Comparison of ENCODE assay signal across 16 mouse cellular contexts in genomic region chr17:26995562-26995961, GRCm38 (mm10). TPM values are rescaled to one million over a fixed set of nuclear protein-coding genes. Genes with fewer than 3 reads are reported as not detected.
DNase-seq lines count a peak whose midpoint lies in the region; ATAC-seq and TF ChIP-seq lines count a peak whose summit lies in the region.
"Had no signal": no experiment of that assay in that cellular context is flagged by ENCODE, and none has a peak within 500 bp of the region (broad histone marks: within the 10 kb centered on the region; RNA-seq: fewer than 3 reads in every experiment).

No protein-coding gene starts in this region.

- H3K9ac ChIP-seq in intestine, embryonic 15.5 days = no peak overlapping the region
- no peak overlapping the region for H3K9ac ChIP-seq in intestine, postnatal 0 days (ENCODE audit: low read depth, low read length)
- H3K9ac ChIP-seq in midbrain, embryonic 12.5 days (replicated peaks) = 0 out of 2 replicates have a peak overlapping the region, but pooled peaks have one; percentile 12
- no peak overlapping the region for H3K9ac ChIP-seq in midbrain, embryonic 11.5 days (ENCODE audit: low read length)
- H3K9ac ChIP-seq in embryonic facial prominence, embryonic 15.5 days = no peak overlapping the region
- H3K9ac ChIP-seq: forebrain, embryonic 15.5 days; liver, embryonic 14.5 days; midbrain, embryonic 15.5 days had no signal

- 70% methylated on average over 8 of the region's 8 CpGs for WGBS in intestine, embryonic 15.5 days
- 64% methylated on average over 8 of the region's 8 CpGs for WGBS in intestine, postnatal 0 days
- 76% methylated on average over 8 of the region's 8 CpGs for WGBS in midbrain, embryonic 12.5 days
- WGBS in midbrain, embryonic 11.5 days = 73% methylated on average over 8 of the region's 8 CpGs
- WGBS in embryonic facial prominence, embryonic 15.5 days = 69% methylated on average over 8 of the region's 8 CpGs

- peak; percentile 48; the same call in 1 of the 2 replicates for ATAC-seq in intestine, embryonic 15.5 days
- no peak for ATAC-seq in intestine, postnatal 0 days
- no peak for ATAC-seq in midbrain, embryonic 12.5 days (ENCODE audit: low FRiP score, low read depth)
- no peak for ATAC-seq in midbrain, embryonic 11.5 days (ENCODE audit: low FRiP score)
- ATAC-seq in embryonic facial prominence, embryonic 15.5 days (ENCODE audit: insufficient number of reproducible peaks, low FRiP score, low TSS enrichment, low read depth) = peak; percentile 49; the same call in 1 of the 2 replicates
- ATAC-seq: forebrain, embryonic 15.5 days; hindbrain, postnatal 0 days; midbrain, embryonic 15.5 days had no signal

- no peak overlapping the region for H3K27ac ChIP-seq in intestine, embryonic 15.5 days
- H3K27ac ChIP-seq in intestine, postnatal 0 days (ENCODE audit: low read depth, low read length) = no peak overlapping the region
- no peak overlapping the region for H3K27ac ChIP-seq in midbrain, embryonic 12.5 days (replicated peaks)
- H3K27ac ChIP-seq in midbrain, embryonic 11.5 days (ENCODE audit: low read depth, low read length) = no peak overlapping the region
- H3K27ac ChIP-seq in embryonic facial prominence, embryonic 15.5 days (replicated peaks) = no peak overlapping the region
- H3K27ac ChIP-seq: forebrain, embryonic 15.5 days; hindbrain, postnatal 0 days; liver, embryonic 14.5 days; midbrain, embryonic 15.5 days had no signal

- H3K4me3 ChIP-seq in intestine, embryonic 15.5 days (replicated peaks) = no peak overlapping the region
- H3K4me3 ChIP-seq in intestine, postnatal 0 days (ENCODE audit: low read depth, low read length) = no peak overlapping the region
- no peak overlapping the region for H3K4me3 ChIP-seq in midbrain, embryonic 12.5 days
- H3K4me3 ChIP-seq in midbrain, embryonic 11.5 days (ENCODE audit: low read depth, low read length) = no peak overlapping the region
- H3K4me3 ChIP-seq in embryonic facial prominence, embryonic 15.5 days (replicated peaks) = no peak overlapping the region
- H3K4me3 ChIP-seq: forebrain, embryonic 15.5 days; midbrain, embryonic 15.5 days had no signal

- H3K36me3 ChIP-seq in intestine, embryonic 15.5 days = no peaks in the 10 kb centered on the region
- H3K36me3 ChIP-seq in intestine, postnatal 0 days (ENCODE audit: control insufficient read depth, insufficient read depth) = no peaks in the 10 kb centered on the region
- no peaks in the 10 kb centered on the region for H3K36me3 ChIP-seq in midbrain, embryonic 12.5 days
- no peaks in the 10 kb centered on the region for H3K36me3 ChIP-seq in midbrain, embryonic 11.5 days (ENCODE audit: control insufficient read depth, insufficient read depth, low read length)
- H3K36me3 ChIP-seq in embryonic facial prominence, embryonic 15.5 days = no peaks in the 10 kb centered on the region
- H3K36me3 ChIP-seq: forebrain, embryonic 15.5 days; midbrain, embryonic 15.5 days had no signal

- H3K27me3 ChIP-seq in intestine, embryonic 15.5 days (replicated peaks) = no peaks in the 10 kb centered on the region
- H3K27me3 ChIP-seq in intestine, postnatal 0 days (replicated peaks; ENCODE audit: control insufficient read depth, insufficient read depth, low read length) = no peaks in the 10 kb centered on the region
- H3K27me3 ChIP-seq in midbrain, embryonic 12.5 days = no peaks in the 10 kb centered on the region
- H3K27me3 ChIP-seq in midbrain, embryonic 11.5 days (ENCODE audit: control insufficient read depth, insufficient read depth, low read length) = no peaks in the 10 kb centered on the region
- H3K27me3 ChIP-seq in embryonic facial prominence, embryonic 15.5 days = no peaks in the 10 kb centered on the region
- H3K27me3 ChIP-seq: forebrain, embryonic 15.5 days; midbrain, embryonic 15.5 days had no signal

- H3K4me1 ChIP-seq in intestine, embryonic 15.5 days (replicated peaks) = 0 out of 2 replicates have a peak, but pooled peaks cover 3% of the 10 kb centered on the region
- H3K4me1 ChIP-seq in intestine, postnatal 0 days (replicated peaks; ENCODE audit: control insufficient read depth, insufficient read depth, low read length) = no peaks in the 10 kb centered on the region; the same call in 1 of the 2 replicates
- H3K4me1 ChIP-seq in midbrain, embryonic 12.5 days = no peaks in the 10 kb centered on the region
- H3K4me1 ChIP-seq in midbrain, embryonic 11.5 days (ENCODE audit: control insufficient read depth, insufficient read depth, low read length) = no peaks in the 10 kb centered on the region
- peaks cover 6% of the 10 kb centered on the region; the same call in 1 of the 2 replicates for H3K4me1 ChIP-seq in embryonic facial prominence, embryonic 15.5 days
- H3K4me1 ChIP-seq: forebrain, embryonic 15.5 days; midbrain, embryonic 15.5 days had no signal

- H3K9me3 ChIP-seq in intestine, embryonic 15.5 days = no peaks in the 10 kb centered on the region
- no peaks in the 10 kb centered on the region for H3K9me3 ChIP-seq in intestine, postnatal 0 days (ENCODE audit: control insufficient read depth)
- no peaks in the 10 kb centered on the region for H3K9me3 ChIP-seq in midbrain, embryonic 12.5 days
- no peaks in the 10 kb centered on the region for H3K9me3 ChIP-seq in midbrain, embryonic 11.5 days (ENCODE audit: control insufficient read depth, low read length)
- H3K9me3 ChIP-seq in embryonic facial prominence, embryonic 15.5 days (replicated peaks) = no peaks in the 10 kb centered on the region
- H3K9me3 ChIP-seq: forebrain, embryonic 15.5 days; midbrain, embryonic 15.5 days had no signal

- H3K4me2 ChIP-seq in intestine, embryonic 15.5 days (replicated peaks) = no peak overlapping the region
- H3K4me2 ChIP-seq in intestine, postnatal 0 days (replicated peaks; ENCODE audit: low read depth) = no peak overlapping the region
- no peak overlapping the region for H3K4me2 ChIP-seq in midbrain, embryonic 12.5 days (replicated peaks)
- no peak overlapping the region for H3K4me2 ChIP-seq in midbrain, embryonic 11.5 days
- H3K4me2 ChIP-seq in embryonic facial prominence, embryonic 15.5 days (replicated peaks) = no peak overlapping the region
- H3K4me2 ChIP-seq: forebrain, embryonic 15.5 days; midbrain, embryonic 15.5 days had no signal

- DNase-seq in midbrain, embryonic 11.5 days (ENCODE audit: low spot score, missing footprints) = no peak
- DNase-seq in right cerebral cortex, adult 18-20 months = no peak
- DNase-seq in embryo, embryonic 9.5 days (ENCODE audit: extremely low spot score) = no peak
- DNase-seq: adrenal gland, postnatal 14 days; cerebellum, postnatal 36 days; gastrocnemius, postnatal 25 days; kidney, postnatal 10 days; thymus, postnatal 36 days had no signal

- no peak for TF ChIP-seq CTCF in intestine, postnatal 0 days (IDR thresholded peaks at IDR 0.05; ENCODE audit: low read depth)

RNA-seq across cellular contexts. Expression of gene Zbtb9, which starts 22.6 kb away (rescaled TPM):
- polyA plus RNA-seq in intestine, embryonic 15.5 days (2015; fragmentation: Nextera tagmentation; extraction: Ambion mirVana) = 14.0 and 14.2 TPM in 2 replicates
- polyA plus RNA-seq in intestine, postnatal 0 days (2015; fragmentation: Nextera tagmentation; extraction: Ambion mirVana) = 6.5 and 6.7 TPM in 2 replicates
- 18.5 and 19.9 TPM in 2 replicates for polyA plus RNA-seq in midbrain, embryonic 12.5 days (2016; fragmentation: Nextera tagmentation; extraction: Ambion mirVana)
- polyA plus RNA-seq in midbrain, embryonic 11.5 days (2014; fragmentation: Nextera tagmentation; extraction: Ambion mirVana) = 13.4 and 13.6 TPM in 2 replicates
- polyA plus RNA-seq in embryonic facial prominence, embryonic 15.5 days (2015; fragmentation: Nextera tagmentation; extraction: Ambion mirVana) = 13.8 and 15.6 TPM in 2 replicates

RNA-seq across cellular contexts. Expression of gene Bak1, which starts 33.2 kb away (rescaled TPM):
- polyA plus RNA-seq in intestine, embryonic 15.5 days (2015; fragmentation: Nextera tagmentation; extraction: Ambion mirVana) = 7.3 and 8.1 TPM in 2 replicates
- 18.1 and 18.2 TPM in 2 replicates for polyA plus RNA-seq in intestine, postnatal 0 days (2015; fragmentation: Nextera tagmentation; extraction: Ambion mirVana)
- polyA plus RNA-seq in midbrain, embryonic 12.5 days (2016; fragmentation: Nextera tagmentation; extraction: Ambion mirVana) = 3.4 and 3.5 TPM in 2 replicates
- 8.0 and 8.9 TPM in 2 replicates for polyA plus RNA-seq in midbrain, embryonic 11.5 days (2014; fragmentation: Nextera tagmentation; extraction: Ambion mirVana)
- 5.6 and 7.3 TPM in 2 replicates for polyA plus RNA-seq in embryonic facial prominence, embryonic 15.5 days (2015; fragmentation: Nextera tagmentation; extraction: Ambion mirVana)

RNA-seq across cellular contexts. Expression of gene Syngap1, which starts 54.5 kb away (rescaled TPM):
- 1.2 and 1.6 TPM in 2 replicates for polyA plus RNA-seq in intestine, embryonic 15.5 days (2015; fragmentation: Nextera tagmentation; extraction: Ambion mirVana)
- polyA plus RNA-seq in intestine, postnatal 0 days (2015; fragmentation: Nextera tagmentation; extraction: Ambion mirVana) = 0.35 and 0.39 TPM in 2 replicates
- 3.3 and 3.6 TPM in 2 replicates for polyA plus RNA-seq in midbrain, embryonic 12.5 days (2016; fragmentation: Nextera tagmentation; extraction: Ambion mirVana)
- polyA plus RNA-seq in midbrain, embryonic 11.5 days (2014; fragmentation: Nextera tagmentation; extraction: Ambion mirVana) = 1.8 and 2.3 TPM in 2 replicates
- polyA plus RNA-seq in embryonic facial prominence, embryonic 15.5 days (2015; fragmentation: Nextera tagmentation; extraction: Ambion mirVana) = 2.2 and 3.2 TPM in 2 replicates

RNA-seq across cellular contexts. Expression of gene Cuta, which starts 56.2 kb away (rescaled TPM):
- polyA plus RNA-seq in intestine, embryonic 15.5 days (2015; fragmentation: Nextera tagmentation; extraction: Ambion mirVana) = 246 and 261 TPM in 2 replicates
- 287 and 304 TPM in 2 replicates for polyA plus RNA-seq in intestine, postnatal 0 days (2015; fragmentation: Nextera tagmentation; extraction: Ambion mirVana)
- 156 and 159 TPM in 2 replicates for polyA plus RNA-seq in midbrain, embryonic 12.5 days (2016; fragmentation: Nextera tagmentation; extraction: Ambion mirVana)
- polyA plus RNA-seq in midbrain, embryonic 11.5 days (2014; fragmentation: Nextera tagmentation; extraction: Ambion mirVana) = 146 and 157 TPM in 2 replicates
- polyA plus RNA-seq in embryonic facial prominence, embryonic 15.5 days (2015; fragmentation: Nextera tagmentation; extraction: Ambion mirVana) = 172 and 180 TPM in 2 replicates

Comparison
In these comparisons a context has a peak if more than half of its experiments do, and no peak if none do; other contexts are left out.
1. ATAC-seq: peak in intestine, embryonic 15.5 days (single experiment) and embryonic facial prominence, embryonic 15.5 days (single experiment); none in intestine, postnatal 0 days (single experiment), midbrain, embryonic 12.5 days (single experiment) and midbrain, embryonic 11.5 days (single experiment).